Mouse (Mus musculus): Measurements from ENCODE around the gene Tut1.
A peak's percentile ranks its signal among the peaks of the same experiment; 100 is the strongest.
"Not testable (repeated sequence)": the region's sequence is repeated elsewhere in the genome, so short reads cannot be mapped to it uniquely, and the experiment has no call there.

The Tut1 gene

GRCm38 (mm10) chr19:8943047-8943446 is 10.6 kb upstream of the Tut1 start:
- DNase-seq, result no peak

GRCm38 (mm10) chr19:8944062-8944461 is 9.6 kb upstream of the Tut1 start:
- DNase-seq, result no peak

- DNase-seq, result peak; percentile 94
These were observed 8.9 kb upstream of the Tut1 start for GRCm38 (mm10) chr19:8944750-8945149.

GRCm38 (mm10) chr19:8945251-8945650 is 8.4 kb upstream of the Tut1 start:
- DNase-seq, result no peak

- no peak for DNase-seq
These were observed 6.7 kb upstream of the Tut1 start for GRCm38 (mm10) chr19:8946929-8947328.

GRCm38 (mm10) chr19:8950190-8950589 is 3.5 kb upstream of the Tut1 start:
- DNase-seq, result no peak

- DNase-seq, result no peak
These were observed 1.4 kb upstream of the Tut1 start for GRCm38 (mm10) chr19:8952241-8952640.

- DNase-seq, result no peak
These were observed 524 bp downstream of the Tut1 start for GRCm38 (mm10) chr19:8954171-8954570.

- DNase-seq, result no peak
These were observed 8.6 kb downstream of the Tut1 start for GRCm38 (mm10) chr19:8962256-8962655.

GRCm38 (mm10) chr19:8965075-8965474 is 11.4 kb downstream of the Tut1 start:
- DNase-seq, result no peak

GRCm38 (mm10) chr19:8965771-8966170 is 12.1 kb downstream of the Tut1 start:
- DNase-seq, result peak; percentile 64

GRCm38 (mm10) chr19:8966198-8966589 is 12.5 kb downstream of the Tut1 start:
- no peak for DNase-seq

- peak; percentile 100 for DNase-seq
These were observed 13.1 kb downstream of the Tut1 start, which contains the start of gene Eef1g for GRCm38 (mm10) chr19:8966590-8967372. Eef1g (plus strand) TSS chr19:8967041.

GRCm38 (mm10) chr19:8967373-8967743 is 13.7 kb downstream of the Tut1 start:
- DNase-seq, result no peak

GRCm38 (mm10) chr19:8967893-8968292 is 14.2 kb downstream of the Tut1 start:
- no peak for DNase-seq

- not testable (repeated sequence) for DNase-seq
These were observed 18.8 kb downstream of the Tut1 start for GRCm38 (mm10) chr19:8972491-8972890.

GRCm38 (mm10) chr19:8974638-8975037 is 21.0 kb downstream of the Tut1 start:
- no peak for DNase-seq

- no peak for DNase-seq
These were observed 21.8 kb downstream of the Tut1 start for GRCm38 (mm10) chr19:8975491-8975890.

- DNase-seq, result peak; percentile 65
These were observed 22.9 kb downstream of the Tut1 start for GRCm38 (mm10) chr19:8976535-8976934.

- peak; percentile 36 for DNase-seq
These were observed 27.1 kb downstream of the Tut1 start for GRCm38 (mm10) chr19:8980771-8981170.

GRCm38 (mm10) chr19:8981450-8982168 is 28.0 kb downstream of the Tut1 start:
- DNase-seq, result peak; percentile 49

GRCm38 (mm10) chr19:8982303-8983149 is 28.9 kb downstream of the Tut1 start:
- peak; percentile 63 for DNase-seq

GRCm38 (mm10) chr19:8983150-8983650 is 29.6 kb downstream of the Tut1 start:
- DNase-seq, result peak; percentile 69

All from lung, postnatal 10 days (tissue).